Mouse (Mus musculus) heart, adult 9 months (tissue): ENCODE measurements around the gene Zcchc17.

Source experiments
- DNase-seq, 2 experiments: peaks; one replicate each; pipeline ENCODE4 v3.0.0; 2022; ENCODE audit warnings: low spot score in 2 of 2

The Zcchc17 gene

DNA sequence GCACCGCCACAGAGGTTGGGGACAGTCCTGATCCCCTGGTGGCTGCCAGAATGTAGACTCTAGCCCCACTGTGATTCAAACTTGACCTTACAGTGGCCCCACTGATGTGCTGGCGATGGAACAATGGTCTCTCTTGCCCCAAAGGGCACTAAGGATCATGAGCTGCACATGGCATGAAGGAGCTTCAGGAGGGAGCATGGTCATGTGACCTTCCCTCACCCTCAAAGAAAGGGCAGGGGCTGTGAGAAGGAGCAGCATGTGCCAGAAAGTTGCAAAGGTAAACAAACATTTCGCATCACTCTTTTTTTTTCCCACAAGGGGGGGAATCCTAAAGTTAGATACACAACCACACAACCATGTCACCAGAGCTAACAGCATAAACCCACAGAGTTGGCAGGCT is 41.6 kb downstream of the Zcchc17 start:
- DNase-seq, result no peak

DNA sequence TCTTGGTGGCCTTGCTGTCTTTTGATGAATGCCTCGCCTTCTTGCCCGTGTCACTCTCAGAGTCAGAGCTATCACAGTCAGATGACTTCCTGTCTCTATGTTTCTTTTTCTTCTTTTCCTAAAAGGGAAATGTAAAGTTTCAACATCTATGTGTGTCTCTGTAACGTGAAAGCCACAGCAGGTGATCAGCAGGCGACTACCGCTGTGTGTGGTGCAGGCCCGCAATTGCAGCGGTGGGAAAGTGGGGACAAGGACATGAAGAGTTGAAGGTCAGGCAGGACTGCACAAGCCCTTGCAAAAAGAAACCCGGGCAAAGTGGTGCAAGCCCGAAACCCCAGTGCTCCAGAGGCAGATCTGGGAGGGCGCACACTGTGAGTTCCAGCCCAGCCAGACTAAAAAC is 43.1 kb downstream of the Zcchc17 start:
- no peak for DNase-seq

- DNase-seq, result no peak
These were observed 43.8 kb downstream of the Zcchc17 start for GRCm38 (mm10) chr4:130315771-130316527.

DNA sequence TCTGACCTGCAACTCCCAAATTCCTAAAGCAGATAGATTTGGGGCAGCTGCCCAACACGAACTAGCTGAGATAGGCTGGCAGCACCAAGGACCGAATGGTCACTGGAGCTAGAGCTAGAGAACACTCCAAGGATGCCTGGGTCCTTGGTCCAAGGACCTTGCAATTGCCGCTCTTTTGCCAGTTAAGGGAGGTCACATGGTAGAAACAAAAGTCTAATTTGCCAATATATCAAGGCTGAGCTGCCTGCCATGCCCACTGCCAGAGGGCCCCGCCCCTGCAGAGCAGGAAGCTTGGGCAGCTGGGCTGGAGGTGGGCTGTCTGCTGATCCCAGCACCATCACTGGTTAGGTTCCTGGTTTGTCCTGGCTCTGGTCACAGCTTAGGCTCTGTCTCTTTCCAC is 46.2 kb downstream of the Zcchc17 start:
- no peak for DNase-seq

DNA sequence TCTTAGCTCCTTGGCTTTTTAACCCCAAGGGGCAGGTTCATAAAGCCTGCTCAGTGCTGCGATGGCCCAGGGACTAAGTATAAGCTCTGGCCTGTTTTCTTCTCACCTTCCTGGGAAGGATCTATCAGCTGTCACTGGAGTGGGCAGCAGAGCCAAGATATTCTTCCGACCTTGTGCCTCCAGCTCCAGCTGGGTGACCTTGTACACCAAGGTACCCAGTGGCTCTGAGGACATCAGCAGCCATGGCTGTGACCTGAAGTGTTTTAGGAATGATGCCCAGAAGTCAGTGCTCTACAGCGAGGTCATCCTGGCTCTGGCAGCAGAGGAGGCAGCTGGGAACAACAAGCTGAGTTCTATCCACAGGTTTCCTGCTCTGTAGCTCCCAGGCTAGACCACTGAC is 47.2 kb downstream of the Zcchc17 start:
- DNase-seq, result peak; percentile 73 to 75

DNA sequence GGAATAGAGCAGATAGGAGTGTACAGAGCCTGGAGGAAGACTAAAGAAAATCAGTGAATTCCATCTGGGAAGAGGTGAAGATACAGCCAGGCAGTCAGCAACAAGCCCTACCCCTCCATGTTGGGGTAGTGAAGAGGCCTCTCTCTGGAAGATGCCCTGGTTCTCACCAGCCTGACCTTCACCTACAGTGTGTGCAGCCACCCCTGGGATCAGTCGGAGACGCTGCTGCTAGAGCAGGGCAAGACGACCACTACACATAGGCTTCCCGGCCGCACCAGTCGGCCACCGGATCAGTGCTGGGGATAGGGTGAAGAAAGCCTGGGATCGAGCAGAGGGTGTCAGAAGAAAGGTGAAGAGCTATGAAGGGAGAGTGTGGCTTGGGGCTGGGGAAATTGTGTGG is 50.5 kb downstream of the Zcchc17 start:
- no peak for DNase-seq

- DNase-seq, result peak; percentile 73 to 75
These were observed 51.3 kb downstream of the Zcchc17 start, which contains the start of the genes Fabp3 and Gm10570 for GRCm38 (mm10) chr4:130308231-130309081. Gene Fabp3, plus strand, starts transcription at chr4:130308595. Gene Gm10570, minus strand, starts transcription at chr4:130308674.

DNA sequence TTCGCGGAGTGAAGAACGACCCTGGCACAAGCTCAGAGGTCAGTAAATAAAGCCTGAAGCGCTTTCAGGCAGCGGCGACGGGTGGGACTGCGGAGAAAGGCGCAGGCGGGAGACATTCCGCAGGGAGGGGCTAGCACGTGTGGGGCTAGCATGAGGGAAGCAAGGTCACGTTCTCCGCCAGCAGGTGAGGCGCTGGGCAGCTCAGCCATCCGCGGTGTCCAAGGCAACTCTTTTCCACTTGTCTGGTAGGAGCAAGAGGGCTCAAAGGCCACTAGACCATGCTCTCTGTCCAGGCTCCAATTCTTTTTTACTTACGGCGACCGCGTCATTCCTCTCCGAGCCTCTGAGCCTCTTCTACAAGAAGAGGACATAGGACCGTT is 51.9 kb downstream of the Zcchc17 start:
- DNase-seq, result peak; percentile 42 to 68

GRCm38 (mm10) chr4:130306796-130307630 is 52.7 kb downstream of the Zcchc17 start:
- DNase-seq, result peak; percentile 80 to 83

GRCm38 (mm10) chr4:130304746-130305145 is 55.0 kb downstream of the Zcchc17 start:
- no peak for DNase-seq

DNA sequence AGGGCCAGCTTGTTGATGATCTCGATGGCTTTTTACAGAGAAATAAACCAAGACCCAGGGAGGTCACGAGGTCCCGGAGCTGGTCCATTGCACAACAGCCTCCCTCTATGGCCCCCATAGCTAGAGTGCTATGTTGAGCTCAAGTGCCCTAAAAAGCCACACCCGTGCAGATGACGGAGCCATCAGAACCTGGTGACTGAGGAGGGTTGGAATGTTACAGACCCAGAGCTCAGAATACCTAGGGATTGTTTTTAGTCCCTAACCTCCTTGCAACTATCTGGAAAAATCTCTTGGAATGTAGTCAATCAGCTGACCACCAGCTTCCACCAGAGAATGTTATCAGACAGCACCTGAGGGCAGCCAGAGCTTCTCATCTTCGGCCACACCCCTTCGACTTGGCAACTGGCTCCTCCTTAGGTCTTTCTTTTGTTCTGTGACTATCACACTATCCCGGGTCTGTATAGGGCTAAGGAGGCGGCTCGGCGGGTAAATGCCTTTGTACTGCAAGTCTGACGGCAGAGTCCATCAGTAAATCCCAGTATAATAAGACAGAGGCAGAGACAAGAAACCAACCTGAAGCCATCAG is 57.4 kb downstream of the Zcchc17 start:
- no peak for DNase-seq

- DNase-seq, result no peak
These were observed 60.1 kb downstream of the Zcchc17 start for GRCm38 (mm10) chr4:130299629-130300018.

DNA sequence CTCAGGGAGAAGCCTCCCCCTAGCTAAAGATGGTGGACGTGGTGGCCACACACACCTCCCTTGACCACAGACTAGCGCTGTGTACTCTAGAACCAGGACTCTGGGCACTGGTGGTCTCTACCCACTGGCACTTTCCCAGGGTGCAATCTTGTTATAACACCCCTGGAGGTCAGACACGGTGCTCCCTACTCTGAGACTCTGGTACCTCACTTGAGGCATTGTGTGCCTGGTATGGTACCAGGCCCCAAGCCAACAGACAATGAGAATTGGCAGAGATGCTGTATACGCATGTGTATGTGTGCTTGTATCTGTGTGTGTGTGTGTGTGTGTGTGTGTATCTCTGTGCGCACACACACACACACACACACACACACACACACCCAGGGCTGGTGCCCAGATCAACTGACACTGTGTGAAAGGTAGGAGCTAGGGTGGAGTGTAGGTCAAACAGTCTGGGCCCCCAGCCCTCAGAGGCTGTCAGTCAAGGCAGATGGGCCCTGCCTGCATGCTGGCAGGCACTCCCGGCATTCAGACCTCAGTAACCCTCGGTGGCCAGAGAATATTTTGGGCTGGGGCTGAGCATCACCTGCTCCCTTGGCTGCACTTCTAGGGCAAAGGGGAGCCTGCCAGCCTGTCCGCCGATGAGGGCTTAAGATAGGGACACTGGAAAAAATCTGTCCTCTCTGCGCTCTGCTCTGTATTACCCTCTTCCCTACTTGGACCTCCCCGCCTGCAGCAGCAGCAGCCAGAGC is 60.7 kb downstream of the Zcchc17 start:
- DNase-seq, result peak; percentile 80 to 81

DNA sequence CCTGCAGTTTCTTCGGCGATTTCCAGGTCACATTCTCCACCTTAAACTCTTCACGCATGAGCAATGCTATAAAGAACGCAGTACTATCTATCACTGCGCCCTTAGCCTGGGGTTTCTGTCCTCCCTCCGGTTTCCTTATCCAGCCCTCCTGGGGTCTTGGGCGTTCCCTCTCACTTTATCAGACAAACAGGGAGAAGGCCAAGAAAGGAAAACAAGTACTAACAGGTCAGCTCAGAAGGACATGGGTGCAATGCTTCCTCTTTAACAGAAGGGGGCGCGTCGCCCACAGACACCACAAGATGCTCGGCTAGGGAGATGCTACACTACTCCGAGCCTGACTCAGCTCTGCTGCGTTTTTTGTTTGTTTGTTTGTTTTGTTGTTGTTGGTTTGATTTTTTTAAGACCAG is 62.6 kb downstream of the Zcchc17 start:
- no peak for DNase-seq

- no peak for DNase-seq
These were observed 63.3 kb downstream of the Zcchc17 start for GRCm38 (mm10) chr4:130296243-130296965.

GRCm38 (mm10) chr4:130295047-130295745 is 64.5 kb downstream of the Zcchc17 start:
- DNase-seq, result no peak

DNA sequence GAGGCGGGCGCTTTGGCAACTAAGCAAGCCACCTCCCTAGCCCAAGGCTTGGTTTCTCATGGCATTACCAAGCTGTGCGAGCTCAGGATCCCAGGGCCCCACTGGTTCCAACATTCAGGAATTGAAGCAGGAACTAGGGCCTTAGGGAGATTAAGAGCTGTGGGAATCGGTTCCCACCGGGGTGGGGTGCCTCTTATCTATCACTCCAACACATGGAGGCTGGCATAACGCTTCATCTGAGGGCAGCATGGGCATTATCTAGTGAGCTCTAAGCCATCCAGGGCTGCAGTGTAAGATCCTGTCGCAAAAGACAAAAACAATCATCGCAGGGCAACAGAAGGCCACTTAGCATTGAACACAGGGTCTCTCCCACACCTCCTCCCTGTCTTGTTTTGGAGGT is 65.2 kb downstream of the Zcchc17 start:
- DNase-seq, result no peak

- DNase-seq, result peak in 1 of 2 experiments; percentile 64
These were observed 67.5 kb downstream of the Zcchc17 start for GRCm38 (mm10) chr4:130292271-130292670.

DNA sequence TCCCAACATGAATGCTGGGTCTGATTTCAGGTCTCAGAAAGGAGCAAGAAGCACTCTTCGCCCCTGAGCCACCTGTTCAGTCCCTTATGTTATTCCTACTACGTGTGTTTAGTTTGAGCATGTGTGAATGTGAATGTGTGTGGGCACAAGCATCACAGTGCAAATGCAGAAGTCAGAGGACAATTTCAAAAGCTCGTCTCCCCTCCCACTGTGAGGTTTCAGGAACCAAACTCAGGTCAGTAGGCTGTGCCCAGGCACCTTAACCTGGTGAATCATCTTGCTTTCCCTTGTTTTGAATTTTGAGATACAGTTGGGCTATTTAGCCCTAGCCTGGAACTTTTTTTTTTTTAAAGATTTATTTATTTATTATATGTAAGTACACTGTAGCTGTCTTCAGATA is 69.9 kb downstream of the Zcchc17 start:
- no peak for DNase-seq

DNA sequence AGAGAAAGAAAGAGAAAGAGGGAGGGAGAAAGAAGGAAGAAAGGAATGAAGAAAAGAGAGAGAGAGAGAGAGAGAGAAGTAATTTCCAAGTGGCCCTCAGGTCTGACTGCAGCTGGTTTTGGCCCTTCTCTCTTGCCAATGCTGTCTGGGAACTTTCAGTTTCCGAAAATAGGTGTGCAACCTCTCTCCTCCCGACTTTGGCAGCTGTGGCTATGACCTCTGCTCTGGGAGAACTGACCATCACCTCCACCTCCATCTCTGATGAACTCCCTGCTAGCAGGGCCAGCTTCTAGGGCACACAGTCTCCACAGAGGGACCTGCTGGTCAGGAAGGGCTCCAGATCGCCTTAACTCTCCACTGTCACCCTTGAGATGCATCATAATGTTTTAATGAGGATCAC is 73.2 kb downstream of the Zcchc17 start:
- DNase-seq, result peak; percentile 30 to 45
